Mouse (Mus musculus) liver, adult 2 months (tissue): ENCODE results near the gene Entpd2. TPM values are rescaled to one million over a fixed set of nuclear protein-coding genes. Genes with fewer than 3 reads are reported as not detected.
A peak's percentile ranks its signal among the peaks of the same experiment; 100 is the strongest.

Source experiments
- DNase-seq: peaks from one replicate; pipeline ENCODE4 v3.0.0-alpha.2; 2011; ENCODE audit warnings: low read depth, low spot score; ENCODE audit errors: extremely low read depth
- H3K27ac ChIP-seq: fragments of 200-500 bp; replicated peaks from 2 replicates; pipeline ENCODE4 v1.5.1; 2012; ENCODE audit warnings: low read depth, mild to moderate bottlenecking, control low read depth, inconsistent platforms, low read length; ENCODE audit not compliant: insufficient read depth
- H3K27me3 ChIP-seq: fragments of 200-500 bp; 2 replicates; pipeline ENCODE4 v1.6.1; 2012; ENCODE audit warnings: mild to moderate bottlenecking, moderate library complexity, low read length, inconsistent platforms; ENCODE audit not compliant: control insufficient read depth, insufficient read depth
- H3K36me3 ChIP-seq: fragments of 200-500 bp; 2 replicates; pipeline ENCODE4 v1.6.1; 2012; ENCODE audit warnings: low read length, inconsistent platforms; ENCODE audit not compliant: control insufficient read depth, insufficient read depth
- H3K4me1 ChIP-seq: fragments of 200-500 bp; 2 replicates; pipeline ENCODE4 v1.6.1; 2011; ENCODE audit warnings: low read length; ENCODE audit not compliant: control insufficient read depth, insufficient read depth
- H3K4me3 ChIP-seq: fragments of 200-500 bp; 2 replicates; pipeline ENCODE4 v1.5.1; 2011; ENCODE audit warnings: low read depth, mild to moderate bottlenecking, control low read depth, low read length, moderate library complexity; ENCODE audit not compliant: insufficient read depth
- H3K79me2 ChIP-seq: fragments of 200-500 bp; 2 replicates; pipeline ENCODE4 v1.6.1; 2012; ENCODE audit warnings: inconsistent platforms, mild to moderate bottlenecking, low read length, moderate library complexity; ENCODE audit not compliant: control insufficient read depth, insufficient read depth
- H3K9ac ChIP-seq: fragments of 200-500 bp; 2 replicates; pipeline ENCODE4 v1.6.1; 2012; ENCODE audit warnings: low read depth, mild to moderate bottlenecking, control low read depth, inconsistent platforms, low read length
- CTCF ChIP-seq: fragments of 200-500 bp; IDR thresholded peaks from 2 replicates; pipeline ENCODE4 v1.5.1; 2011; ENCODE audit warnings: low read depth, low read length, control low read depth
- POLR2A ChIP-seq: fragments of 200-500 bp; IDR thresholded peaks from 2 replicates; pipeline ENCODE4 v1.6.1; 2011; ENCODE audit warnings: low read length, control low read depth; ENCODE audit not compliant: insufficient read depth; ENCODE audit errors: extremely low read depth
- WGBS: fragments of 180-500 bp; shearing (Covaris S2); methylation state at CpG from one replicate; pipeline ENCODE4 v1.1.7; 2018; 5-methylcytosine and 5-hydroxymethylcytosine counted together
- polyA plus RNA-seq: library from polyadenylated mRNA; depleted of rRNA; stranded (reverse); fragments of >200 nt; gene quantifications from 2 replicates; pipeline ENCODE4 v1.2.3, GENCODE M21; 2012
- total RNA-seq: library from RNA; depleted of rRNA; stranded (reverse); fragments of >200 nt; gene quantifications from 2 replicates; pipeline ENCODE4 v1.2.3, GENCODE M21; 2014

Entpd2 gene
- total and polyA plus RNA-seq, 2 experiments, result 0.92 to 9.7 TPM

DNA sequence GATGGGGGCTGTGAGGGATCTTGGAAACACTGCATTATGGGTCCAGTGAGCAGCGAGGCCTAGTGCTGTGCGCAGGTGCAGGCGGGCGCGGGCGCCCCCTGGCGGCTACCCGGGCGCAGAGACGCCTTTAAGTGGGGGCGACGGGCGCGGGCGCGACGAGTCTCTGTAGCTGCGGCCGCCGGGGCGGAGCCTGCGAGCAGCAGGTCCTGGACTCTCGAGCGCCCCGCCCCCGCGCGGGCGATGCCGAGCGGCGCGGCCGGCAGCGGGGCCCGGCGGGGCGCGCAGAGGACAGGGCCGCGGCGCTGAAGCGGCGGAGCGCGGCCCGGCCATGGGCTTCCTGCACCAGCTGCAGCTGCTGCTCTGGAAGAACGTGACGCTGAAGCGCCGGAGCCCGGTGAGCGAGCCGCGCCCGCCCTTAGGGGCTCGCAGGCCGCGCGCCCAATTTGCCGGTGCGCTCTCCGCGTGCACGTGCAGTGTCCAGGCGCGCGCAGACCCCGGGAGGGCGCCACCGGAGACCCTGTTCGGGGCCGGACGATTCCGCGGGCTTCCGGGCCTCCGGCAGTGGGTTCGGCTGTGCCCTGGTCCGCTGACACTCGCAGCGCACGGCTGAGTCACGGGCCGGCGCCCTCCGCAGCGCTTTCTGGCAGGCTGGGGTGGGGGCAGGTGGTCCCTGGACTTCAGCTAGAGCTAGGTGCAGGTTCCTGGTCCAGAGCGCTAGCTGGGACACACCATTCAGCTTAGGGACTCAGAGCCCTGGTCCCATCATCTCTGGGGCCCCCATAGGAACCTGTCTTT is 33.0 kb downstream of the Entpd2 start, which contains the start of gene Abca2:
TSS of gene Abca2 (plus strand) at position 262 of the 795 bp plus-strand sequence.
- H3K27me3 ChIP-seq, result no peaks in the 10 kb centered on the region
- peaks cover 6% of the 10 kb centered on the region; the same call in 1 of the 2 replicates for H3K79me2 ChIP-seq
- peak; percentile 62 for DNase-seq
- H3K4me1 ChIP-seq, result peaks cover 3% of the 10 kb centered on the region; the same call in 1 of the 2 replicates
- H3K4me3 ChIP-seq, result peak within 1 kb of the TSS; percentile 74
- no peaks in the 10 kb centered on the region for H3K36me3 ChIP-seq
- H3K27ac ChIP-seq, result no peak within 1 kb of the TSS
- under 1% methylated on average over 89 of the region's 89 CpGs for WGBS
- peak within 1 kb of the TSS; percentile 88 for H3K9ac ChIP-seq
- no peak for TF ChIP-seq POLR2A
- peak; percentile 83 for TF ChIP-seq CTCF

DNA sequence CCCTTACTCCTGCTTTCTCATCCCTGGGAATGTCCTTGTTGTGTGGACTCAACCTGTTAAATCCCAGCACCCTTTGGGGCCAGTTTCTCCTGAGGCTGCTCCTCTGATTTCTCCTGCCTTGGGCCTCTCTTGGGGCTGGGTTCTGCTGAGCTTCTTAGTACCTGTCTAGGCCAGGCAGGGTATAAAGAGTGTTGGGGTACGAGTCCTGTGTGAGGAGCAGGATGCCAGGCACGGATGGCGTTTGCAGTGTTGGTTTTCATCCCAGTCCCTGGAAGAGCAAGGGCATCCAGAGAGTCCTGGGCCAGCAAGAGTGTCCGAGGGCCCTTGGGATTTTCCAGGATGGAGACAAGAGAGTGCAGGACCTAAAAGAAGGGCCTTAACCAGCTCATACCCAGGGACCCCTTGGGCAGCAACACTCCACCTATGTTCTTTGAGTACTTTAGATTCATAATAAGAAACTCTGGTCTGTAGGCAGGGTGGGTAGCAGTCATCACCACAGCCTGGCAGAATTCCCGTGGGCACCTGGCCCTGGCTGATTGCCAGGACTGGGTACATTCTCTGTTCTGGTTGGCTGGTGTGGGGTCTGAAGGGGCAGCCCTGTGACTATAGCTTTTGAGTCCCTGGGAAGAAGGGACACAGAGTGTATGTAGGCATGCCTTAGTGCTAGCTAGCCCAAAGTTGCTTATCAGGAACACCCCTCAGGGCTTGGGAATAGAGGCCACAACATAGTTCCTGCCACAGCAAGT is 33.9 kb downstream of the Entpd2 start:
- Histone ChIP-seq H3K4me1 (peaks cover 3% of the 10 kb centered on the region; the same call in 1 of the 2 replicates), H3K9ac (peak overlapping the region; percentile 88; the same call in 1 of the 2 replicates), H3K27me3 (no peaks in the 10 kb centered on the region), H3K79me2 (peaks cover 6% of the 10 kb centered on the region; the same call in 1 of the 2 replicates), H3K27ac (no peak overlapping the region), H3K4me3 (no peak overlapping the region), H3K36me3 (no peaks in the 10 kb centered on the region)
- TF ChIP-seq POLR2A, result no peak
- no peak for TF ChIP-seq CTCF
- no peak for DNase-seq
- WGBS, result 52% methylated on average over 5 of the region's 5 CpGs

DNA sequence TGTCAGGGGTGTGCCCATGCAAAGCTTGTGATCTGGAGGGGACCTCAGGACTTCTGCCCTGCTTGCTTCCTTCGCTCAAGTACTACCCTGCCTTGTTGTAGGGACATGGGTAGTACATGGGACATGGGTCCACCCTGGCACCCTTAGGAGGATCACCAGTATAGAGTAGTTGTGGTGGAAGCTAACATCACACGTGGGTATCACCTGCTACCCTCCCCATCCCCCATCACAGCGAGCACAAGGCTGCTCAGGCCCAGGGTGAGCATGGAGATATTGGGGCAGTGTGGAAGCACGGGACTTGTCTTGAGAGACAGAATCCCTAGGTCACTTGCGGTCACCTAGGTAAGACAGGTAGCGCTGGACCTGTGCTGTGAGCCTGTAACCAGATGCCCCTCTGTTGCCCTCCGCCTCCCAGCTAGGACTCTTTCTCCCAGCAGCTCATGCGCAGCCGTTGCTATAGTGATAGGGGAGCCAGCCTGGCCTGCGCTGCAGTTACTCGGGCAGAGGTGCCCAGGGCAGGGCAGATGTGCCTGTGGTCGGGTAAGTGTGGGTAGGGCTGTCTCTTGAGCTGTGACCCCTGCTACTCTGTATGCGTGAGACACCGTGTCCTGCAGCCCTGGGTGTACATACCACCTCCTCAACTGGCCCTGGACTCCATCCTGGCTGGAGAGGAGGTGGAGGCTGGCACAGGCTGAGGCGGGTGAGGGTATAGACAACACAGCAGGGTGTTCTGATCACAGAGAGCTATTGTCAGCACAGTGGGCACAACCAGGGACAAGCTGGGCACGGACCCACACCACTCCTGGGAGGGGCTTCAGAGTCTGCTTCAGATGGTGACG is 34.9 kb downstream of the Entpd2 start:
- H3K27ac ChIP-seq, result no peak overlapping the region
- H3K27me3 ChIP-seq, result no peaks in the 10 kb centered on the region
- peaks cover 3% of the 10 kb centered on the region; the same call in 1 of the 2 replicates for H3K4me1 ChIP-seq
- TF ChIP-seq POLR2A (no peak), CTCF (no peak)
- H3K79me2 ChIP-seq, result peaks cover 6% of the 10 kb centered on the region; the same call in 1 of the 2 replicates
- DNase-seq, result no peak
- no peak overlapping the region for H3K9ac ChIP-seq
- H3K36me3 ChIP-seq, result no peaks in the 10 kb centered on the region
- WGBS, result 90% methylated on average over 17 of the region's 17 CpGs
- no peak overlapping the region for H3K4me3 ChIP-seq

DNA sequence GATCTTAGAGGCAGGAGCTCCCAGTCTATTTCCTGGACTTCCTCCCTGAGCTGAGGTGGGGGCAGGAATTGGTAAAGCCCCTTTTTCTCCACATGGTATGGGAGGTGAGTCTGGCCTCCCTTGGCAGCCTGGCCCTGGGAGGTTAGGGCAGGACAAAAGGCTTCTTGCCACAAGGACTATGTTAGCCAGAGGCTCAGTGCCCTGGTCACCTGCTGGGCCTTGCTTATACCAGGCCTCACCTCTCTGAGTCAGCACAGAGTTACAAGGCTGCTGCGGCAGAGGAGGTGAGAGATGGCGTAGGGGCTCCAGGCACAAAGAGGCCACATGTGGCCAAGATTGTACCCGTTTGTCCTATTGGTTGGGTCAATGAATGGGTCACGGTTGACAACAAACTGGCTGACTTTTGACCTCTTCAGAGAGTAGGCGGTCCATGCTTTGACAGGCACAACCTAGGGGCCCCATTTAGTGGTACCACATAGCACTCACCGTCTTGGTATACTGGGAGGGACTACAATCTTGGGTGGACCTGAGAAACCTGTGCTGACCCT is 35.7 kb downstream of the Entpd2 start:
- H3K79me2 ChIP-seq, result peaks cover 6% of the 10 kb centered on the region; the same call in 1 of the 2 replicates
- no peak for TF ChIP-seq CTCF
- no peak for TF ChIP-seq POLR2A
- no peaks in the 10 kb centered on the region for H3K36me3 ChIP-seq
- peaks cover 3% of the 10 kb centered on the region; the same call in 1 of the 2 replicates for H3K4me1 ChIP-seq
- WGBS, result 58% methylated on average over 6 of the region's 6 CpGs
- no peak overlapping the region for H3K27ac ChIP-seq
- H3K27me3 ChIP-seq, result no peaks in the 10 kb centered on the region
- DNase-seq, result peak; percentile 17
- no peak overlapping the region for H3K9ac ChIP-seq
- H3K4me3 ChIP-seq, result no peak overlapping the region

DNA sequence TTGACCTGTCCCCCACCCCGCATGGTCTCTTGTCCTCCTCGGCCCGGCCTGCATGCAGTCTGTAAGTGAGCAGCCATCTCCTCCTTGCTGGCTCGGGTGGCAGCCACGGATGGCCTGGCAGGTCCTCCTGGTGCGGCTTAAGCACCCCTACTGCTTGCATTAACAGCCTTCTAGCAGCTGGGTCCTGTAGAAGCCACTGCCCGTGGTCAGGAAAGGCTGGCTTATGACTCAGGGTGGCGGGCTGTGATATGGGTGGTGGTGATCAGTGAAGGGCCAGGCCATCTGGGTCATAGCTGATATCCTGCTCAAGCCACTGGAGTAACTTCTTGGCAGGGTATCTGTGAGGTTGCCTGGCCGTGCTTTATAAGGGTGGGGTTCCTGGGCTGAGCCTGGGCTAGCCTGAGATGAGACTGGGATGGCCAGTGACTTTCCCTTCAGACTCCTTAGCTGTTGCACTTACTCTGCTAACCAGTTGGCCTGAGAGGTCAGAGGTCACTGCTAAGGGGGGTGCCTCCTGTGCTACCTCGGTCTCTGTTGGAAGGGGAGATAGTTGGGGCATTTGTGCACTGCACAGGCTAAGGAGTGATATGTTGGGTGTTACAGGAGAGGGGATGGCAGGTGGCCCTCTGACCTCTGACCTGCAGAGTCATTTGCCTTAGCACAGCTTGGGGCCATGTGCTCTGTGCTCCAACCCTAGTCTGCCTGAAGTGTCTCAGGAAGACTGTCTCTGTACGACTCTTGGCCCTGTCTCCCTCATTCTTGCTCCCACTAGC is 36.8 kb downstream of the Entpd2 start:
- Histone ChIP-seq H3K27ac (no peak overlapping the region), H3K36me3 (no peaks in the 10 kb centered on the region), H3K4me1 (peaks cover 3% of the 10 kb centered on the region; the same call in 1 of the 2 replicates), H3K27me3 (no peaks in the 10 kb centered on the region), H3K4me3 (no peak overlapping the region), H3K79me2 (peaks cover 6% of the 10 kb centered on the region; the same call in 1 of the 2 replicates), H3K9ac (no peak overlapping the region)
- no peak for DNase-seq
- no peak for TF ChIP-seq POLR2A
- TF ChIP-seq CTCF, result no peak
- WGBS, result 92% methylated on average over 11 of the region's 11 CpGs
